Mouse (Mus musculus): ENCODE measurements around the gene Coro1b. TPM values are rescaled to one million over a fixed set of nuclear protein-coding genes. Genes with fewer than 3 reads are reported as not detected.

Gene Coro1b
- polyA plus RNA-seq, 1 experiment from 2014 or later: 237 TPM

DNA sequence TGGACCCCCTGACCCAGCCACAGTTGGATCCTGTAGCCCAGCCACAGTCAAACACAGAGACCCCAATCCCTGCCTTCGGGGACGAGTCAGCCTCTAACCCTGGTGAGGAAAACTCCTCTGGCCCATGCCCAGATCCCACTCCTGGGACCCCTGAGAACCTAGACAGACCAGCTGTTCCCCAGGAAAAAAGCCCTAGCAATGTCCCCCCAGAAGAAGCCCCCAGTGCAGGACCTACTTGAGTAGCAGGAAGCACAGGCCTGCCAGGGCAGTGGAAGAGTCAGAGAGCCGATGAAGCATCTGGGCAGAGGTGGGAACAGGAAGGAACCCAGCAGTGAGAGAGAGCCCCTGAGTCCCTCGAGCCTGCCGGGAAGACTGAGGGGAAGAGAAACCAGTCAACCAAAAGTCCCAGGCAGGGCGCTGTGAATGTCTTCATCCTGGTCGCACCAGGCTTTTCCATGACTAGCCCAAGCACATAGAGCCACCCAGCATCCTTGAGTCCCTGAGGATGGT, 4.6 kb upstream of the Coro1b start, which contains the start of gene Cabp4:
TSS of gene Cabp4 (minus strand) at position 275 of the 510 bp plus-strand sequence.
- Histone ChIP-seq H3K4me3 (ENCODE audit: low read depth, low read length) (no peak within 1 kb of the TSS), H3K36me3 (ENCODE audit: control insufficient read depth, insufficient read depth) (no peaks in the 10 kb centered on the region), H3K4me1 (replicated peaks; ENCODE audit: control insufficient read depth, insufficient read depth, low read length) (no peaks in the 10 kb centered on the region), H3K4me2 (replicated peaks; ENCODE audit: low read depth) (no peak within 1 kb of the TSS), H3K9me3 (ENCODE audit: control insufficient read depth) (no peaks in the 10 kb centered on the region), H3K9ac (ENCODE audit: low read depth, low read length) (no peak within 1 kb of the TSS), H3K27ac (ENCODE audit: low read depth, low read length) (no peak within 1 kb of the TSS; the same call in 1 of the 2 replicates), H3K27me3 (replicated peaks; ENCODE audit: control insufficient read depth, insufficient read depth, low read length) (no peaks in the 10 kb centered on the region)
- no peak for TF ChIP-seq CTCF (IDR thresholded peaks at IDR 0.05; ENCODE audit: low read depth)
- no peak for ATAC-seq
- WGBS: 80% methylated on average over 7 of the region's 7 CpGs

DNA sequence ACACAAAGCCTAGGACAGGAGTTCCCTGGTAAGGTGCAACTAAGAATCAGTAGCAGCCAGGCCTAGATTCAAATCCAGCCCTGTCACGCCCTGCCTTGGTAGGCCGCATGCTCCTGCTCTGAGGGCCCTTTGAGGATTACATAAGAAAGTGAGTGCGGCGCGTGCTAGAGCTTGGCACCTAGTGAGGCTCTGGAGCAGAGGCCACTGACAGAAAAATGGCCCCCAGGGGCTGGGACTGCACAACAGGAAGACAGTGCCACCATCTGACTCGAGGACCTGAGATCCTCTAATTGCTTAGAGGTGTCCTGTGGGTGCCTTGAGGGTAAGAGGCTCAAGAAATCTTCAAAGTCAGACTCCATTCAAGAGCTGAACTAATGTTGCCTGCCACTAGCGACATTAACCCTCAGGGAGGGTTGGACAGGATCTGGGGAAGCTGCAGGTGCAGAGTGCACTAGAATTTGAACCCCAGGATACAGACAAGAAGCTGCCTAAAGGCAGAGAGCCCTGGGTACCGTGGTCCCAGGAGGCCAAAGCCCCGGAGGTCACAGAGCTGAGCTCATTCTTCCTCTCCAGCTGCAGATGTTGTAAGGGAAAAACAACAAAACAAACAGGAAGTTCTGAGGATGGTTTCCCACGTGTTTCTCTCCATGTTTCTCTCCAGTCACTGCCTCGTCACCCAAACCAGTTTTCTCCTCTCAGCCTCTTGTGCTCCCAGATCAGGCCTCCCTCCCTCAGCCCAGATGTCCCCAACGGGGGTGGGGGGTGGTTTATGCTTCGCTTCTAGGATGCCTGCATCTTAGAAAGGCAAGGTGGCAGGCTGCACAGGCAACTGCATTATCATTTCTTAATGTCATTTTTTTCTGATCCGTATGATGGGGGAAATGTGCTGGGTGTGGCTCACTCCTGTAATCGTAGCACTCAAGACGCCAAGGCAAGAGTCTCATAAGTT, 3.6 kb upstream of the Coro1b start:
- no peak overlapping the region for H3K4me2 ChIP-seq (replicated peaks; ENCODE audit: low read depth)
- H3K27me3 ChIP-seq (replicated peaks; ENCODE audit: control insufficient read depth, insufficient read depth, low read length): no peaks in the 10 kb centered on the region
- no peak overlapping the region; the same call in 1 of the 2 replicates for H3K27ac ChIP-seq (ENCODE audit: low read depth, low read length)
- no peak for ATAC-seq
- H3K9me3 ChIP-seq (ENCODE audit: control insufficient read depth): no peaks in the 10 kb centered on the region
- TF ChIP-seq CTCF (IDR thresholded peaks at IDR 0.05; ENCODE audit: low read depth): no peak
- no peak overlapping the region for H3K9ac ChIP-seq (ENCODE audit: low read depth, low read length)
- H3K4me3 ChIP-seq (ENCODE audit: low read depth, low read length): no peak overlapping the region
- H3K36me3 ChIP-seq (ENCODE audit: control insufficient read depth, insufficient read depth): 0 out of 2 replicates have a peak, but pooled peaks cover under 1% of the 10 kb centered on the region
- 76% methylated on average over 16 of the region's 16 CpGs for WGBS
- H3K4me1 ChIP-seq (replicated peaks; ENCODE audit: control insufficient read depth, insufficient read depth, low read length): peaks cover 7% of the 10 kb centered on the region; the same call in 1 of the 2 replicates

DNA sequence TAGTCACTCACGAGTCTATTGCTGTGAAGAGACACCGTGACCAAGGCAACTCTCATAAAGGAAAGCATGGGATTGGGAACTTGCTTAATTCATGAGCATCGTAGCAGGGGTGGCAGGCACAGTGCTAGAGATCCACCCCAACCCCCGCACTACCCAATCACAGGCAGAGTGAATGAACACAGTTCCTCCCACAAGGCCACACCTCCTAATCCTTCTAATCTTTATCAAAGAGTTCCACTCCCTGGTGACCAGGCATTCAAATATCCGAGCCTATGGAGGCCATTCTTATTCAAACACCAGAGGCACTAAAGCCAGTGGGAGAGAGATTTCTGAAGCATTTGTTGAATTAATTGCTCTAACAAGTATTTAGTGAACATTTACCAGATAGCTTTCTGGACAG, 2.5 kb upstream of the Coro1b start:
- Histone ChIP-seq H3K9ac (ENCODE audit: low read depth, low read length) (no peak overlapping the region), H3K36me3 (ENCODE audit: control insufficient read depth, insufficient read depth) (peaks cover 11% of the 10 kb centered on the region), H3K4me2 (replicated peaks; ENCODE audit: low read depth) (no peak overlapping the region), H3K9me3 (ENCODE audit: control insufficient read depth) (no peaks in the 10 kb centered on the region), H3K4me3 (ENCODE audit: low read depth, low read length) (no peak overlapping the region), H3K27ac (ENCODE audit: low read depth, low read length) (no peak overlapping the region), H3K27me3 (replicated peaks; ENCODE audit: control insufficient read depth, insufficient read depth, low read length) (no peaks in the 10 kb centered on the region), H3K4me1 (replicated peaks; ENCODE audit: control insufficient read depth, insufficient read depth, low read length) (peaks cover 9% of the 10 kb centered on the region; the same call in 1 of the 2 replicates)
- whole genome bisulfite sequencing: 90% methylated on average over 5 of the region's 5 CpGs
- no peak for TF ChIP-seq CTCF (IDR thresholded peaks at IDR 0.05; ENCODE audit: low read depth)
- no peak for ATAC-seq

DNA sequence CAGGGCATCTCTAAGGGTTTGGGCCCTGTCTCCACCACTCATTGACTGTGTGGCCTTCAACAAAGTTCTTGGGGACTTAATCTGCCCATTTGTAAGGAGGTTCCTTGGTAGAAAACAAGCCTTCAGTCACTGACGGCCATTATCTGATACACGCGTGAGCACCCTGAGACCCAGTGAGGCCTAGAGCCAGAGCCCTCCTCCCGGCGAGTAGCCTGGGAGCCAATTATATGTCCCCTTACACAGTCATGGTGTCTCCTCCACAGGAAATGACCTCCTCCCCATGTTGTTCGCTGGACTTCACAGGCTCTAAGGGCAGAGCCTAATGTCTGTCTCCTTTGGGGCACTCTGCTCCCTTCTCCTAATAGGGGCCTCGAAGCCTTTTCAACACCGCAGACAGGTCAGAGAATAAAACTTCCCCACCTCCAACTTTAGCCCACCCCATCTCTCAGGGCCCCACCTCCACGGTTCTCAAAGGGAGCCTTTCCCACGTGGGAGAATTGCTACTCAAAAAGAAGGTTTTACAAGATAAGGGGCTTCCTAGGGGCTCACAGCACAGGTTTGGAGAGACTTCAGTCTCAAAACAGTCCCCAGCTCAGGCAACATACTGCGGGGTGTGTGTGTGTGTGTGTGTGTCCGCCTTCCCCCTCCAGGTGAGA, 1.9 kb upstream of the Coro1b start:
- no peak for ATAC-seq
- no peak overlapping the region for H3K4me3 ChIP-seq (ENCODE audit: low read depth, low read length)
- no peak overlapping the region for H3K9ac ChIP-seq (ENCODE audit: low read depth, low read length)
- TF ChIP-seq CTCF (IDR thresholded peaks at IDR 0.05; ENCODE audit: low read depth): no peak
- H3K4me1 ChIP-seq (replicated peaks; ENCODE audit: control insufficient read depth, insufficient read depth, low read length): peaks cover 9% of the 10 kb centered on the region; the same call in 1 of the 2 replicates
- H3K36me3 ChIP-seq (ENCODE audit: control insufficient read depth, insufficient read depth): peaks cover 17% of the 10 kb centered on the region
- H3K4me2 ChIP-seq (replicated peaks; ENCODE audit: low read depth): no peak overlapping the region
- no peaks in the 10 kb centered on the region for H3K9me3 ChIP-seq (ENCODE audit: control insufficient read depth)
- WGBS: 73% methylated on average over 12 of the region's 12 CpGs
- no peaks in the 10 kb centered on the region for H3K27me3 ChIP-seq (replicated peaks; ENCODE audit: control insufficient read depth, insufficient read depth, low read length)
- no peak overlapping the region for H3K27ac ChIP-seq (ENCODE audit: low read depth, low read length)

DNA sequence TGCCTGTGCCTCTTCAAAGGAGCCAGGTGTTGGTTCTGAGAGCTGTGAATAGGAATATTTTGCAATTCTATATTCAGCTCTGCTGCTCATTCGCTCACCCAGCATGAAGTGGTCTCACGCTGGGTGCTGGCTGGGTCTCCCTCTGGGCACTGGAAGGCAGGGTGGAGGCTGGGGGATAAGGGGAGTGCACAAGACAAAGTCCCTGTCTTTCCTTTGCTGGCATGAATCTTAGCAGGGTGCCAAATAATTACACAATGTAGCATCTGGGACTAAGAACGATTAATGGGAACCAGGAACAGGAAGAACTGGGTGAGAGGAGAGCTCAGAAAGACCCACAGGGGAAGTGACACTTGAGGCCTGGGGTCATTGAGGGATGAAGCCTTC, 1.4 kb upstream of the Coro1b start:
- no peak overlapping the region for H3K27ac ChIP-seq (ENCODE audit: low read depth, low read length)
- no peak for ATAC-seq
- TF ChIP-seq CTCF (IDR thresholded peaks at IDR 0.05; ENCODE audit: low read depth): no peak
- no peak overlapping the region for H3K4me3 ChIP-seq (ENCODE audit: low read depth, low read length)
- WGBS: 74% methylated on average over 3 of the region's 3 CpGs
- no peak overlapping the region for H3K9ac ChIP-seq (ENCODE audit: low read depth, low read length)
- H3K27me3 ChIP-seq (replicated peaks; ENCODE audit: control insufficient read depth, insufficient read depth, low read length): no peaks in the 10 kb centered on the region
- no peaks in the 10 kb centered on the region for H3K9me3 ChIP-seq (ENCODE audit: control insufficient read depth)
- no peak overlapping the region for H3K4me2 ChIP-seq (replicated peaks; ENCODE audit: low read depth)
- peaks cover 21% of the 10 kb centered on the region for H3K36me3 ChIP-seq (ENCODE audit: control insufficient read depth, insufficient read depth)
- H3K4me1 ChIP-seq (replicated peaks; ENCODE audit: control insufficient read depth, insufficient read depth, low read length): peaks cover 9% of the 10 kb centered on the region; the same call in 1 of the 2 replicates

Measured in intestine, postnatal 0 days (tissue).